Mouse (Mus musculus): ENCODE measurements around the gene Zfp503. TPM values are rescaled to one million over a fixed set of nuclear protein-coding genes. Genes with fewer than 3 reads are reported as not detected.

Gene Zfp503
- 1 to 10 TPM; 2.0 to 3.2 TPM for total RNA-seq (2023)

DNA sequence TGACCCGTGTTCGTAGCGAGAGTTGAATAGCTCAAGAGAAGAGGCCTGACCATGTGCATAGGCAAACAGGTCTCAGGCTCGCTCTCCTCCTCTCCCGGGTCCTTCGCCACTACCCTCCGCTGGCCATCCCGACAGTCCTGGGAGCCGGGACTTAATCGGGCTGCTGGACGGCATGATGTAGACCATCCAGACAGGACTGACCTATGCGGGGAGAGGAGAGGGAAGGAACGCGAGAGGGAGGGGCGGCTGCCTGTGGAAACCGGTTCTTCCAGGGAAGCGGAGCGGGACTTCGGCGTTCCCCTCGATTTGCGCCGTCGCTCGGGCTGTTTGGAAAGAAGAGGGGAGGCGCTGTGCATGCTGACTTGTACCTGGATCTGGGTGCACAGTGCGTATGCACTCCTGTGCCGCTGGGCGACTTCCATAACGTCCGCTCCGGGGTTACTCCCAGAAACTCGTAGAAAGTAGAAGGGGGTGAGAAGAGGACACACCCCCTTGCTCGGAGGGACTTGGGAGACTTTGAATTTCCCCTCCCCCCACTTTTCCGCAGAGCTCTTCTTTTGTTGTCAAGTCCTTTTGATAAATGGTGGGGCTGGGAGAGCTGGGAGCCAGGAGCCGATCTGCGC, at the start of gene Zfp503:
Zfp503 (minus strand) TSS at position 311 of the 623 bp plus-strand sequence.

GRCm38 (mm10) chr14:22019252-22019948, 30.0 kb upstream of the Zfp503 start, which contains the start of gene Lrmda:
Gene Lrmda (plus strand): TSS chr14:22019712.

Other genes with a start within 250 kb of the Zfp503 start
- gene Samd8, start 239.1 kb downstream of the Zfp503 start, total RNA-seq (2023), result 10 to 100 TPM; 44.6 to 44.9 TPM
- not detected for gene Dusp13, start 238.4 kb downstream of the Zfp503 start, total RNA-seq (2023)
- gene Vdac2, start 164.4 kb downstream of the Zfp503 start, total RNA-seq (2023), result 100 to 1,000 TPM; 165 to 196 TPM
- 10 to 100 TPM; 32.5 to 37.4 TPM for gene Comtd1, start 140.6 kb downstream of the Zfp503 start, total RNA-seq (2023)
- 10 to 100 TPM; 15.8 to 15.9 TPM for gene Lrmda, start 30.1 kb upstream of the Zfp503 start, total RNA-seq (2023)